Mouse (Mus musculus) thymus, postnatal 10 days (tissue): ENCODE results near the gene Ugt1a10.
"Not testable (repeated sequence)": the region's sequence is repeated elsewhere in the genome, so short reads cannot be mapped to it uniquely, and the experiment has no call there.

Experiments
- DNase-seq, 2 experiments: peaks; one replicate each; pipeline ENCODE4 v3.0.0; 2021; ENCODE audit warnings: low spot score in 2 of 2

Ugt1a10 gene

DNA sequence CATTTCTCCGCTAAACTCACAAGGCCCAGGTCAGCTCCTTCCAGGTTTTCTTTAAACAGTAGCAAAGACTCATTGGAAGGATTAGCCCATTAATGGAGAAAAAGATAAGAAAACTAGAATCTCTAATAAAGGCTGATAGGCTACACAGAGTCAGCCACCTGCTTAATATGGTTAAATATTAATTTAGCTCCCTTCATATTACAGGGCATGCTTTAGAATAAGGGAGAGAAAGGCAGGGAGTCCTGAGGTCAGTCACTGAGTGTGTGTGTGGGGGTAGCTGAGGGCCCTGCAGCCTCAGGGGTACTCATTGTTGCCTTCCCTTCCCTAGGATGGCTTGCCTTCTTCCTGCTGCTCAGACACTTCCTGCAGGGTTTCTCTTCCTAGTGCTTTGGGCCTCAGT is 83.0 kb downstream of the Ugt1a10 start:
- DNase-seq: no peak

DNA sequence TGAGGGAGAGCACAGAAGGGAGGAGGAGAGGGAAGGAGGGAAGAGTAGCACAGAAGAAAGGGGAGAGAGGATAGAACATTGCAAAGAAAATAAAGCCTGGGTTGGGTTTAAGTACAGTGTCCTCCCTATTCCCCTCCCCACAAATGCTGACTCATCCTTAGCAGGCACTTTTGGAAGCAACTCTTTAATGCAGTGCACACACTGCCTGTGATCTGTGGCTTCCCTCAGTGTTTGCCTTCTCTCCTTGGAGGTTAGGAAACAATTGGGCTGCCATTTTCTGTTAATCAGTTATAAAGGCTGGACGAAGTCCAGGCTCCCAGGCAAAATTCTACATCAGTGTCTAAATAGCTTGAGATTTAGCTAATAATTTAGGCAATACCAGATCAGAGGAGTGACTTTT is 85.3 kb downstream of the Ugt1a10 start:
- not testable (repeated sequence) for DNase-seq

DNA sequence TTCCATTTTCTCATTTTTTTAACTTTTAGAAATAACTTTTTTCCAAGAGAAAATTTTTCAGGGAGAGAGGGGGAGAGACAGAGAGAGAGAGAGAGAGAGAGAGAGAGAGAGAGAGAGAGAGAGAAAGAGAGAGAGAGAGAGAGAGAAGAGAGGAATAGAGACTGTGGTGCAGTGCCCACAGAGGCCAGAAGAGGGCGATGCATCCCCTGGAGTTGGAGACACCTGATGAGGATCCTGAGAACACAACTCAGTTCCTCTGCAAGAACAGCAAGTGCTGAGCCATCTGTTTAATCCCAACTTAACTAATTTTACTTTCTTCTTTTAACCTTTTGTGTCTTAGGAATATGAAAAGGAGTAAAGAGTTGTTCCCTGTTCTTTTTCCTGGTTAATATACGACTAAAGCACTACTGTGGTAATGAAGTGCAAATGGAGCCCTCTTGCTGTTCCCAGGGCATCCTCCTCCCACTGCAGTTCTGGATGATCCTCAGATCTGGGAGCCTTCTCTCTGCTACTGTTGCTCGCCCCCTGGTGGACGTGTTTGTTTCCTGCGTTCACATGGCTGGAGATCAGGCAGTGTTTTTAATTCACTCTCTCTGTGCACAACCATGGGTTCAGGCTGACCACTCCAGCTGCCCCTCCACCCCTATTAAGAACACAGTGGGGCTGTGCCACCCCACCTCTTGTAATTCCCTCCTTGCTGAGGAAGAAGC is 88.9 kb downstream of the Ugt1a10 start:
- peak; percentile 4 to 46 for DNase-seq

DNA sequence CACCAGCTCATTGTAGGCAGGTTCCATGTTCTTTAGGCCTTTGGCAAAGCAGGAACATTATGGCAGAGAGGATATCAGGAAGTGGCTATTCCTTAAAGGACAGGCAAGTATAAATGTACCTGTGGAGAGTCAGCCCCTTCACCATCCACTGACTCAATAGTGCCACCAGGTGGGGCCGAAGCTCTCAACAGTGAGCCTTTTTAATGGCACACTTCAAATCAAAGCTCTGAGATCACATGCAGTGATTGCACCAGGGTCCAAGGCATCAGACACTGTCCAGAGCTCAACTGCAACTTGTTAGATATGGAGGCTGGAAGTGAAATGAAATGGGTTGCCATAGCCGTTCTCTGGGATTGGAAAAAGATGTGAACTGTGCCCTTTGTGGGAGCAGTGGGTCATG is 90.1 kb downstream of the Ugt1a10 start:
- DNase-seq: not testable (repeated sequence)

DNA sequence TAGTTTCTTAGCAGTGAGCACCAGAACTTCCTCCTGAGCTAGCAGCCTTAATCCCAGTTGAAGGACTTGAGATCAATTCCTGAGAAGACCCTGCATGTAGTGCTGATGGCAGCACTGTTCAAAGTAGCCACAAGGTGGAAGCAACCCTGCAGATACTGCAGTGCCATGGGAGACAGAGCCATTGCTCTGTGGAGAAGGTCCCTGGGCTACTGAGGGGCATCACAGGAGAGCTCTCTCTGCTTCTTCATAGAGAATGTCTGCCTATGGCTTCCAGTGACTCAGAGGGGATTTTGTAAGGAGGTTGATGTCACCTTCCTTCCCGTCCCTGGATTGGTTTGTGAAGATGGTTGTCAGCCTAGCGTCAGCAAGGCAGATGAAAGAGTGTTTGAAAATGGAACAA is 94.9 kb downstream of the Ugt1a10 start:
- not testable (repeated sequence) for DNase-seq

DNA sequence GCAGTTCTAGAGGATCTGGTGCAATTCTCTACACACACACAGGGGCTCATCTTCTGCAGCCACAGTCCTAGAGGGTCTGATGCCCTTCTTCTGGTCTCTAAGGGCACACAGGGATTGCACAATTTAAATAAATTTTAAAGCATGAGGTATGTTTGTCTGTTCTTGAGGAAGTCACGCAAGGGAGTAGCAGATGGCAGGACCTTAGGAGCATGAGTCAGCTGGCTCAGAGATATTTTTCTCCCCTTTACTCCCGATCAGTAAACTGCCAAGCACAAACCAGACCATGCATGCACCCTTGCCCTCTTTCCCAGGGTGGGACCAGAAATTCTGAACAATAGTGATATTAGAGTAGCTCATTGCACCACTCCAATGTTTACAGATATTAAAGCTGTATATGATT is 103.2 kb downstream of the Ugt1a10 start:
- no peak for DNase-seq

DNA sequence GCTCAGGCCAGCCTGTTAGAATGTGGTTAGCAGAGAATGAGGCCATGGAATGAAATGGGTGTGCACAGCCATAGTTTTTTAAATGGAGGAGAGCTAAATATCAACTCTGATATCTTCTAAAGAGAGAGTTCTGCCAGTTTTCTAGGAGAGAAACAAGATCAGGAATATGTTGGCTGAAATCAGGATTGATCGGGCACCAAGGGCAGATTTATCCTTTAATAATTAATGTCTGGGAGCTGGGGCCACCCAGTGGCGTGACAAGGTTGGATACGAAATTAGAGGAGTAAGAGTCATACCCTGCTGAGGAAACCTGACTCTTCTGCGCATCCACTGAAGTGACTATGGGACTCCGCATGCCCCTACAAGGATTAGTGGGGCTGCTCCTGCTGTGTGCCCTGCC is 110.5 kb downstream of the Ugt1a10 start, which contains the start of gene Ugt1a5:
Ugt1a5 (plus strand) TSS at position 302 of the 400 bp plus-strand sequence.
- no peak for DNase-seq

DNA sequence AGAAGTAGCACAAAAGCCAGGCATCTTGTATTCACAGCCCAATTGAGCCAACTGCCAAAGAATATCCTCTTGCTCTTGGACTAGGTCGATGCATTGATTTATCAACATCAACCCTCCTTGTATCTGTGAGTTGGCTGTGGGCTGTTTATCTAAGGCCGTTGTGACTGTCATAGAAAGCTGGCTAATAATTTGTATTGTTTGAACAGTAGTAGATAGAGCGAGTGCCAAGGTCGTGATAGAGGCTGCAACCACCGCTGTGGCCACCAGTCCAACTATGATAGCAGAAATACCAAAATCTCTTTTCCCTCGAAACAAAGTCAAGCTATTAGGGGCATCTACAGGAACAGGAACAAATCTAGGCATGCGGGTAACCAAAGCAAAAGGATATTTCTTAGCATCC is 117.0 kb downstream of the Ugt1a10 start:
- DNase-seq: not testable (repeated sequence)

DNA sequence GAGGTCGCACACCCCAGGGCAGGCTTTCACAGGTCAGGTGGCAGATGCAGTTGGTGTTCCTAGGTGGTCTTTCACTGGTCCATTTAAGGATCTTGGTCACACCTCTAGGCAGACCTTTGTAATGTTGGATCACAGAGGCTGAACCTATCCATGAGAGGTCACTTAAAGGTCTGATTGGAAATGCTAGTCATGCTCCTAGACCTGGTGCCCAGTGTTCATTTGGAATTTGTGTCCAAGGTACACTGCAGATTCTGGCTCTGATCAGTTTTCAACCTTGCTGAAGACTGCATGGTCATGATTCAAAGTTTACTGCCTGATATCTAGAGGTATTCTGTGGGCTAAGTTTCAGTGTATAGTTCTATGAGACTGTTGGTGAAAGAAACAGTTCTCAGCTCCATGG is 124.5 kb downstream of the Ugt1a10 start:
- no peak for DNase-seq

DNA sequence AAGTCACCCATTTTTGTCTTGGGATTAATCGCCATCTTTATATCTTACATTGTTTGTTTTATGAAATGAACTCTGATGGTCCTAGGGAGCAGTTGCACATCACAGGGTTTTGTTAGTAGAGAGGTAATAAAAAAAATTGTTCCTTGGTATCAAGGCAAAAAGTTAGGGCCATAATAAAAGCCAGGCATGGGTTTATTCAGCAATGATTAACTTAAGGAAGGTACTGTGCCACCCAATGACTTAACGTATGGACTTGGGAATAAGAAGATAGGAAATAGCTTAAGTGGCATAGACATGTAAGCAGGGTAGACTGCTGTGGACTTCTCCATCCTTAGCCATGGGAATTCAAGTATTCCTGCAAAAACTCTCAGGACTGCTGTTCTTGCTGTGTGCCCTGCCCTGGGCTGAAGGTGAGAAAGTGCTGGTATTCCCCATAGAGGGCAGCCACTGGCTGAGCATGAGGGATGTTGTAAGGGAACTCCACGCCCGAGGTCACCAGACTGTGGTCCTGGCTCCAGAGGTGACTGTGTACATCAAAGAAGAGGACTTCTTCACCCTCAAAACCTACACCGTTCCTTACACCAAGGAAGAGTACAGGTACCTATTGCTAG is 131.2 kb downstream of the Ugt1a10 start:
- no peak for DNase-seq

DNA sequence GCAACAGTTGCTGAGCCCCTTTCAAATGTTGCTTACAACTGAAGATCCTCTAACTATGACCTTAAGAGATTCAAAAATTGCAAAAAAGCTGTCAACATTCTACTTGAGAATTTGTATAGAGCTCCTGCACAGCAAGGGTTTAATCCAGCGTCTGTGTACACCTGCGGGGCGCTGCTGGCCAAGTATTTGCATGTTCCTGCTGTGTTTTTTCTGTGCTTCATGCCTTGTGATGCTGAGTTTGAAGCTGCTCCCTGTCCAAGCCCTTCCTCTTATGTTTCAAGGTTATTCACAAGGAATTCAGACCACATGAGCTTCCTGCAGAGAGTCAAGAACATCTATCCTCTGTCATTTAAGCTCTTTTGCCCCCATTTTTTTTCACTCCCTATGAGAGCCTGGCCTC is 136.9 kb downstream of the Ugt1a10 start:
- DNase-seq: no peak

DNA sequence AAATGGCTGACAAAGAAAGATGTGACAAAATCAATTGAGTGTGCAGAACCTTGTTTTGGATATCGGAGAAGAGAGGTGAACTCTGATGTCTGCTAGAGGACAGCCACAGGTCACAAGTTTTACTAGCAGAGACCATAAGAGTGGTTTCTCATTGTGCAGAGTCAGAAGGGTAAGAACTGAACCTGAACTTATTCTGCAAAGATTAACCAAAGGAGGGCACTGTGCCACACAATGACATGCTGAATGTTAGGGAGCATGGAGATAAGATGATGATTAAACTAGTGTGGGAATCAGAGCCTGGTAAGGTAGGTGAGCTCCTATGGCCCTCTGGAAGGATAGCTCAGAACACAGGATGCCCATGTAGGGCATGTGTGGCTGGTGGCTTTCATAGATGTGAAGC is 140.5 kb downstream of the Ugt1a10 start:
- no peak for DNase-seq

DNA sequence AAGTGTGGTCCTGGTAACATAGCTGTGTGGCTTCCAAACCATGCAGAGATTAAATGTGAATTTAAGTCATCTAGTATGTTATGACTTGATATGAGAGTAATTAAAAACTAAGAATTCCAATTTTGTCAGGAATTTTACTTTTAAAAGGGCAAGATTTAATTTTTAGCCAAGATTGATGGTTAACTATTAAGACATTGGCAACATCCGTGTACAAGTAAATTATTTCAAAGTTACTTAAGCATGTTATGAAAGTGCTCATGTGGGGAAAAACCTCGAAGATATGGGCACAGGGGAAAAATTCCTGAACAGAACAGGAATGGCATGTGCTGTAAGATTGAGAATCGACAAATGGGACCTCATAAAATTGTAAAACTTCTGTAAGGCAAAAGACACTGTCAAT is 142.3 kb downstream of the Ugt1a10 start:
- DNase-seq: no peak

DNA sequence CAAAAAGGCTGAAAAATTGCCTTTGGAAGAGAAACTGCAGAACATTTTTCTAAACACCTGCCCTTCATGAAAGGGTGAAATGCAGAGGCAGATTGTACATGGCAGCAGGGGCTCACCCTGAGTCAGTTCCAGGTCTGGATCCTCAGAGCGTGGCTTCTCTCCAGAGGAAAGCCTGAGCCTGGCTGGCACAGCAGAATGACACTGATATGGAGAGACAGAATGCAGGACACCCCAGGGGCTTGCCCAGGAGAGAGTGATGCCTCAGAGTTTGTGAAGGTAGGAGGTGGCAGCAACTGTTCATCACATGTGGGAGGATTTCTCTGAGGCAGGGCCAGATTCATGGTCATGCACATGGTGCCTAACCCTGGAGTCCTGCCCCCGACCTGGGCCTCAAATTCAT is 144.8 kb downstream of the Ugt1a10 start:
- no peak for DNase-seq

DNA sequence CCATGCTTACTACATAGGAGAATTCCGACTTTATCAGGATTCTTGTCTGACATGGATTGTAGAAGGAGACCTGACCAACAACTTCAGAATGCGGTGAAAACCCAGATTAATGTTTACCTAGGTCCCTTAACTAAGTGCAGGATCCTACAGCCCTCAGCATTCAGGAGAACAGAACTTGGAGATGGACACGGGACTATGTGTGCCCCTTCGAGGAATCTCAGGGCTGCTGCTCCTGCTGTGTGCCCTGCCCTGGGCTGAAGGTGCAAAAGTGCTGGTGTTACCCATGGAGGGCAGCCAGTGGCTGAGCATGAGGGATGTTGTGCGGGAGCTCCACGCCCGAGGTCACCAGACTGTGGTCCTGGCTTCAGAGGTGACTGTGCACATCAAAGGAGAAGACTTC is 145.3 kb downstream of the Ugt1a10 start, which contains the start of gene Ugt1a2:
Ugt1a2 (plus strand) TSS at position 146 of the 400 bp plus-strand sequence.
- no peak for DNase-seq

DNA sequence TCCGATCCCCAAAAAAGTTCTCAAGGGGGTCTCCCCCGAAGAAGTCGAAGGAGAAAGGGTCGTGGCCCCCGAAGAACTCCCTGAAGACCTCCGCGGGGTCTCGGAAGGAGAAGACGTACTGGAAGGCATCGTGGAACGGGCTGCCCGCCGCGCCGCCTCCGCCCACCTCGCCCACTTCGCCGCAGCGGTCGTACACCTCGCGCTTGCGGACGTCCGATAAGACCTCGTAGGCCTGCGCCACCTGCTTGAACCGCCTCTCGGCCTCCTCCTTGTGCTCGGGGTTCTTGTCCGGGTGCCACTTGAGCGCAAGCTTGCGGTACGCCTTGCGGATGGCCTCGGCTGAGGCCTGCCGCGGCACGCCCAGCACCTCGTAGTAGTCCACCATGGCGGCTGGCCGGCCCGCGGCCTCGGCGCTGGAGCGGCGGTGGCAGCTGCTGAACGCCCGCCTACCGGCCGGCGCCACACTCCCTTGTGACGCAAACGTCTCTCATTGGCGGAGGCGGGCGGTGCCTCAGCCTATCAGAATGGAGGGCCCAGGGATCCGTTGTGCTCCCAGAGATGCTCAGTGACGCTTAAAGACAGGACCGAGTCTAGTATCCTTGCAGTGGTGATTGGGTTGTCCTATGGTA is 150.2 kb downstream of the Ugt1a10 start, which contains the start of gene Dnajb3:
Dnajb3 (minus strand) TSS at position 489 of the 629 bp plus-strand sequence.
- DNase-seq: peak; percentile 73 to 80

DNA sequence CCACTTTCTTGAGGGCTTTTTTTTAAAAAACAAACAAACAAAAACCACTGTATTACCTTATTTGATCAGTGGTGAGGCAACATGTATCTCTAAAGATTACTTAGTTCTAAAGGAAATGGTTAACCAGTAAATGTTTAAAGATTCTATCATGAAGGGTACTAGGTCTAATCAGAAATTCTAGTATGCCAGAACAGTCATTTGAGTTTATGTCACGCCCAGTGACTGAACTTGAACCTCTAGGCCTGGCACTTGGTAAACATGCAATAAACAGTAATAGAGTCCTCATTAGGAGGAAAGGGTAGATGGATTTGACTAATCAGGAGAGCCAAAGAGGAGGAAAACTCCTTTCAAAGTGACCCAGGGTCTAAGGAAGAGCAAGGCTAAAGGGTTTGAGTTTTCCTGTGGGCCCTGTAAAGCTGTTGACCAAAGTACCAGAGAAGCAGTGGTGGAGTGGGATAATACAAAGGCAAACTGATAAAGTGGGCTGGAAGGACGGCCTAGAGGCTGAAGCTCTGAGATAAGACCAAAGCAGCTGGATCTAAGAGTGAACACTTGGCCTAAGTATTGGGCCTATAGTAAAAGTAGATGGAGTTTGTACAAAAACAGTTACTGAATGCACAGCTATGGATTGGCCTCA is 151.8 kb downstream of the Ugt1a10 start:
- no peak for DNase-seq

DNA sequence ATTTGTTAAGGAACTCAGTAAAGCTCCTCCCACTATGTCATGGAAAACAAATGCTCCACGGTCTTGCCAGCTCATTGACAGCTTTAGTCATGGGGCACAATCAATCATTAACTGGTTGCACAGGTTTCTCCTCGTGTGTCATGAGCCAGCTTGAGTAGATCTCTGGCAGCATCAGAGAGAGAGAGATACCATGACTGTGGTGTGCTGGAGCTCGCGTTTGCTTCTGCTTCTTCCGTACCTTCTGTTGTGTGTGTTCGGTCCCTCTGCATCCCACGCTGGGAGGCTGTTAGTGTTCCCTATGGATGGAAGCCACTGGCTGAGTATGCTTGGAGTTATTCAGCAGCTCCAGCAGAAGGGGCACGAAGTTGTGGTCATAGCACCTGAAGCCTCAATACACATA is 156.6 kb downstream of the Ugt1a10 start, which contains the start of gene Ugt1a1:
Ugt1a1 (plus strand) TSS at position 148 of the 400 bp plus-strand sequence.
- DNase-seq: no peak

DNA sequence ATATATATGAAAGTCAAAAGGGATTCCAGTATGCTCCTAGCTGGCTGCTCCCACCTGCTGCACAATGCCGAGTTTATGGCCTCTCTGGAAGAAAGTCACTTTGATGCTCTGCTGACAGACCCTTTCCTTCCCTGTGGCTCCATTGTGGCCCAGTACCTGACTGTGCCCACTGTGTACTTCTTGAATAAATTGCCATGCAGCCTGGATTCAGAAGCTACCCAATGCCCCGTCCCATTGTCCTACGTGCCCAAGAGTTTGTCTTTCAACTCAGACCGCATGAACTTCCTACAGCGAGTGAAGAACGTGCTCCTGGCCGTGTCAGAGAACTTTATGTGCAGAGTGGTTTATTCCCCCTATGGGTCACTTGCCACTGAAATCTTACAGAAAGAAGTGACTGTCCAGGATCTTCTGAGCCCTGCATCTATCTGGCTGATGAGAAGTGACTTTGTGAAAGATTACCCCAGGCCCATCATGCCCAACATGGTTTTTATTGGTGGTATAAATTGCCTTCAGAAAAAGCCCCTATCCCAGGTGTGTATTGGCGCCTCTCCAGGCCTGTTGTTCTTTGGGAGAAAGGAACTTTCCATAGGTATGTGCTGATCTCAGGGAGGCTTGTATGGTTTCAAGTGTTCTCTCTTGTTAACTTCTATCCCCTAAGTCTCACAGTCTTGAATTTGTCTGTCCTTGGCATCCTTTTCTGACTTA is 157.3 kb downstream of the Ugt1a10 start:
- DNase-seq: no peak

DNA sequence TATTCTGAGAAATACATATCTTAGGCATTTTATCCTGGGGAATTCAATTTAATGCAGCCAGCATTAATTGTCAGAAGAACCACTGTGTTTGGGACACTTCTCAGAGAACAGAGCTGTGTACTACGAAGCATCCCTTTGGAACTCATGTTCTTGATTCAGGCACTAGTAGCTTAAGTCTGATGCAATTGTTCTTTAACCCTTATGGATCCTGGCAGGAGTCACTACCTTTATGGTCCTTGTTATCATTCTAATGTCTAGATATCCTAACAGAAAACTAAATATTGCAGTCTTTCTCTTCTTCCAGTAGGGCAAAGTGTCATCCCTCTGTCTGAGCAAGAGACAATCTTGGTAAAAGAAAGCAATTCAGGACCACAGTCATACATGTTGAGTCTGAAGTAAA is 157.9 kb downstream of the Ugt1a10 start:
- no peak for DNase-seq

DNA sequence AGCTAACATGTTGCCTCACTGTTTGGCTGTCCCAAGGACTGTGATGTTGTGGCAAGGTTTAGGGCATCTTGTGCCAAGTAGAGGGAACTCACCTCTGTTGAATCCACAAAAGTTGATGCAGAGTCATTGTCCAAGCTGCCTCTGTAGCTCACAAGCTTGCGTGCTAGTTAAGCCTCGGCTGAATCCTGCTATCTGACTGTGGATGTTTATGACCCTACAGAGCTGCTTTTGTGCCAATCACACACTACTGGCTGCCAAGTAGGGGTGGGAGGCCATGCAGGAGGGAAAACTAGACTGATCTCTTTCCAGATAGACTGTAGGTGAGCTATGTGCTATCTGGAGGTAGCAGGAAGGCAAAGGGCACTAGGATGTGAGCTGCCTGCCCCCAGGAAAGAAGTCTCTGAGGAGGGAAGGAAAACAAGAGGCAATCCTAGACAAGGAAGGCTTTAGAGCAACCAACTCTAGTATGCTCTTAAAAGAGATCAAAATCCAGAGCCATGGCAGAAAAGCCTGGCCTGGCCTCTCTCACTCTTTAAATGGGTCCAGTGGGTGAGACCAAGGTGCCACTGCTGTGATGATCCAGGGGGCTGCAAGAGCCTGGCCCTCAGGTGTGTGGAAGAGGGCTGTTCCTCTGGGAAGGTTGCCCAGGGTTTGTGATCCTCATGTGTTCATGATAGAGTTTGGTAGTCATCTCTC is 158.7 kb downstream of the Ugt1a10 start:
- no peak for DNase-seq
